Mouse (Mus musculus) embryonic facial prominence, embryonic 15.5 days (tissue): ENCODE measurements around the gene Prnd. TPM values are rescaled to one million over a fixed set of nuclear protein-coding genes. Genes with fewer than 3 reads are reported as not detected.
A peak's percentile ranks its signal among the peaks of the same experiment; 100 is the strongest.

Source experiments
- ATAC-seq: fragments of 200-750 bp; cut with Nextera tagmentation; 2 replicates; pipeline ENCODE4 v1.8.0; 2017; ENCODE audit warnings: low read depth, moderate TSS enrichment; ENCODE audit not compliant: insufficient number of reproducible peaks, low FRiP score, low TSS enrichment
- H3K27ac ChIP-seq: fragments of 300-500 bp; sonication (generic); replicated peaks from 2 replicates; pipeline ENCODE4 v1.5.1; 2015; ENCODE audit warnings: mild to moderate bottlenecking, inconsistent platforms
- H3K27me3 ChIP-seq: fragments of 300-500 bp; sonication (generic); 2 replicates; pipeline ENCODE4 v1.6.1; 2015; ENCODE audit warnings: inconsistent platforms
- H3K36me3 ChIP-seq: fragments of 300-500 bp; sonication (generic); 2 replicates; pipeline ENCODE4 v1.6.1; 2015; ENCODE audit warnings: mild to moderate bottlenecking, inconsistent platforms
- H3K4me1 ChIP-seq: fragments of 300-500 bp; sonication (generic); 2 replicates; pipeline ENCODE4 v1.6.1; 2015; ENCODE audit warnings: inconsistent platforms
- H3K4me2 ChIP-seq: fragments of 300-500 bp; sonication (generic); replicated peaks from 2 replicates; pipeline ENCODE4 v1.6.1; 2015; ENCODE audit warnings: mild to moderate bottlenecking, inconsistent platforms
- H3K4me3 ChIP-seq: fragments of 300-500 bp; sonication (generic); replicated peaks from 2 replicates; pipeline ENCODE4 v1.5.1; 2015; ENCODE audit warnings: mild to moderate bottlenecking, inconsistent platforms
- H3K9ac ChIP-seq: fragments of 300-500 bp; sonication (generic); 2 replicates; pipeline ENCODE4 v1.6.1; 2015; ENCODE audit warnings: inconsistent platforms
- H3K9me3 ChIP-seq: fragments of 300-500 bp; sonication (generic); replicated peaks from 2 replicates; pipeline ENCODE4 v1.6.1; 2016; ENCODE audit warnings: inconsistent platforms
- WGBS: fragments of 180-500 bp; shearing (Covaris S2); methylation state at CpG from one replicate; pipeline ENCODE4 v1.1.7; 2015; 5-methylcytosine and 5-hydroxymethylcytosine counted together
- polyA plus RNA-seq: library from polyadenylated mRNA; unstranded; fragments of >200 nt; fragmentation: Nextera tagmentation; extraction: Ambion mirVana; gene quantifications from 2 replicates; pipeline ENCODE4 v1.2.1, GENCODE M21; 2015

Prnd gene
- polyA plus RNA-seq, 1 experiment from 2014 or later, result 48.0 TPM

GRCm38 (mm10) chr2:131910847-131911246 is 39.8 kb upstream of the Prnd start:
- WGBS, result 60% methylated on average over 2 of the region's 2 CpGs
- ATAC-seq, result no peak
- Histone ChIP-seq H3K27ac (no peak overlapping the region), H3K9me3 (no peaks in the 10 kb centered on the region), H3K4me3 (peak overlapping the region; percentile 76), H3K36me3 (0 out of 2 replicates have a peak, but pooled peaks cover under 1% of the 10 kb centered on the region), H3K27me3 (no peaks in the 10 kb centered on the region), H3K4me1 (peaks cover 18% of the 10 kb centered on the region), H3K4me2 (peak overlapping the region; percentile 70), H3K9ac (no peak overlapping the region)

- peak overlapping the region; percentile 70 for H3K4me2 ChIP-seq
These were observed 39.3 kb upstream of the Prnd start for GRCm38 (mm10) chr2:131911341-131911740.

DNA sequence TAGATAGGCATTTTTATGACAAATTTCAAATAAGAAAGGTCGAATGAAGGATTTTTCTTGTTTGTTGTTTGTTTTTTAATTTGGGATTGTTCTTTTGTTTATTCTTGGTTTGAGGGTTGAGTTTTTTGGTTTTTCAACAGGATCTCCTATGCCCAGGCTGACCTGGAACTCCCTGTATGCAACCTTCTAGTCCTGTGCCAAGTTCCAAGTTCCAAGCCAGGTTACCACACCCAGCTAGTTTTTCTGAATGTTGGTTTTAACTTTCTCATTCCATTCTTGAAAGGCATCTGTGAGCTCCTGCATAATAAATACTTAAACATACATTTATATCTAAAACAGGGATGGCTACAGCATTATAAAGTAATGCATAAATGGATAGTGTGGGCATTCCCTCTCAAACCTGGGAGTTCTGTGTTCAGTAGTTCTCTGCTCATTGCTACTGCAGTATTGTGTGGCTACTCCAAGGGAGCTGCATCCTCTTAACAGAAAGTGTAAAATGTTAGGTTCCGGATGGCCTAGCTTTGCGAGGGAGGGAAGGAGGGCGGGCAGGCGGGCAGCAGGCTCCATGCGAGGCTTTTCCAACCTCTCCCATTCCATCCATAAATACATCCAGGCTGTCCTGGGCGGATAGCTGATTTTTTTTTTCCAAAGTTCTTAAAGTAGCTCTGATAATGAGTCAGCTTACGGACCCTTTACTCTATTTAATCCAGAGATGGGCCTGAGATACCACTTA is 38.0 kb upstream of the Prnd start:
- WGBS, result 81% methylated on average over 8 of the region's 8 CpGs
- H3K27me3 ChIP-seq, result no peaks in the 10 kb centered on the region
- H3K4me3 ChIP-seq, result no peak overlapping the region
- H3K4me2 ChIP-seq, result no peak overlapping the region
- peaks cover 18% of the 10 kb centered on the region for H3K4me1 ChIP-seq
- 0 out of 2 replicates have a peak, but pooled peaks cover 7% of the 10 kb centered on the region for H3K36me3 ChIP-seq
- H3K9me3 ChIP-seq, result no peaks in the 10 kb centered on the region
- H3K9ac ChIP-seq, result no peak overlapping the region
- no peak for ATAC-seq
- no peak overlapping the region for H3K27ac ChIP-seq

More at GRCm38 (mm10) chr2:131911341-131911740, 39.3 kb upstream of the Prnd start:
- Histone ChIP-seq H3K27ac (no peak overlapping the region), H3K9ac (no peak overlapping the region), H3K9me3 (no peaks in the 10 kb centered on the region), H3K27me3 (no peaks in the 10 kb centered on the region), H3K36me3 (0 out of 2 replicates have a peak, but pooled peaks cover 5% of the 10 kb centered on the region), H3K4me1 (peaks cover 18% of the 10 kb centered on the region), H3K4me3 (peak overlapping the region; percentile 76)
- 35% methylated on average over 4 of the region's 4 CpGs for WGBS
- no peak for ATAC-seq

GRCm38 (mm10) chr2:131932275-131932902 is 18.3 kb upstream of the Prnd start:
- Histone ChIP-seq H3K36me3 (peaks cover 10% of the 10 kb centered on the region), H3K4me1 (peaks cover 4% of the 10 kb centered on the region; the same call in 1 of the 2 replicates), H3K9me3 (no peaks in the 10 kb centered on the region), H3K27me3 (no peaks in the 10 kb centered on the region), H3K9ac (no peak overlapping the region), H3K4me2 (no peak overlapping the region), H3K27ac (no peak overlapping the region), H3K4me3 (no peak overlapping the region)
- 53% methylated on average over 7 of the region's 7 CpGs for WGBS
- no peak; the same call in 1 of the 2 replicates for ATAC-seq

DNA sequence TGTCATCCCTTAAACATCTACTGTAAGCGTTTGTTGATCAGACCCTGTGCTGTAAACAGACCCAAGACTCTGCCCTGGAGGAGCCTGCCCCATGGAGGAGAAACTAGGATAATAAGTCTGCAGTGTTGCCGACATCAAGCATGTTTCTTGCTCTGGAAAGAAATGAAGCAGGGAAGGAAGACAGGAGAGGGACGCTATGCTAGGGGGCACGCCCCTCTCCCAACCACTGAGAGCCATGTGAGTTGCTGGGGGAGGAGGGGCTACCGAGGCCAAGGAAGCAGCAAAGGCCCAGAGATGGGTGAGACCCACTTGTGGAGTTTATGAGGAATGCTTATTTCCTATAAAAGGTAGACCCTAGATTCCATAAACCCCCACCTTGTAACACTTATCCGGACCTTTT is 17.6 kb upstream of the Prnd start:
- Histone ChIP-seq H3K36me3 (peaks cover 14% of the 10 kb centered on the region), H3K4me1 (peaks cover 4% of the 10 kb centered on the region; the same call in 1 of the 2 replicates), H3K27me3 (no peaks in the 10 kb centered on the region), H3K9me3 (no peaks in the 10 kb centered on the region), H3K4me2 (no peak overlapping the region), H3K4me3 (no peak overlapping the region), H3K27ac (no peak overlapping the region), H3K9ac (no peak overlapping the region)
- ATAC-seq, result no peak
- WGBS, result 26% methylated on average over 6 of the region's 6 CpGs

- Histone ChIP-seq H3K4me2 (no peak overlapping the region), H3K4me3 (no peak overlapping the region), H3K9ac (no peak overlapping the region), H3K36me3 (peaks cover 14% of the 10 kb centered on the region), H3K27me3 (no peaks in the 10 kb centered on the region), H3K4me1 (peaks cover 4% of the 10 kb centered on the region; the same call in 1 of the 2 replicates), H3K9me3 (no peaks in the 10 kb centered on the region), H3K27ac (no peak overlapping the region)
- 56% methylated on average over 3 of the region's 3 CpGs for WGBS
- ATAC-seq, result no peak
These were observed 17.1 kb upstream of the Prnd start for GRCm38 (mm10) chr2:131933598-131933997.

GRCm38 (mm10) chr2:131934243-131934642 is 16.4 kb upstream of the Prnd start:
- ATAC-seq, result no peak
- 88% methylated on average over 2 of the region's 2 CpGs for WGBS
- peaks cover 14% of the 10 kb centered on the region for H3K36me3 ChIP-seq
- H3K4me1 ChIP-seq, result peaks cover 4% of the 10 kb centered on the region; the same call in 1 of the 2 replicates
- no peak overlapping the region for H3K27ac ChIP-seq
- no peaks in the 10 kb centered on the region for H3K9me3 ChIP-seq
- no peak overlapping the region for H3K4me3 ChIP-seq
- H3K27me3 ChIP-seq, result no peaks in the 10 kb centered on the region
- no peak overlapping the region for H3K9ac ChIP-seq
- H3K4me2 ChIP-seq, result no peak overlapping the region

- Histone ChIP-seq H3K27me3 (no peaks in the 10 kb centered on the region), H3K4me3 (no peak overlapping the region), H3K9ac (no peak overlapping the region), H3K9me3 (no peaks in the 10 kb centered on the region), H3K4me2 (no peak overlapping the region), H3K27ac (no peak overlapping the region), H3K4me1 (peaks cover 4% of the 10 kb centered on the region; the same call in 1 of the 2 replicates), H3K36me3 (peaks cover 14% of the 10 kb centered on the region)
- ATAC-seq, result no peak
- WGBS, result 74% methylated on average over 10 of the region's 10 CpGs
These were observed 15.1 kb upstream of the Prnd start for GRCm38 (mm10) chr2:131935390-131936105.

DNA sequence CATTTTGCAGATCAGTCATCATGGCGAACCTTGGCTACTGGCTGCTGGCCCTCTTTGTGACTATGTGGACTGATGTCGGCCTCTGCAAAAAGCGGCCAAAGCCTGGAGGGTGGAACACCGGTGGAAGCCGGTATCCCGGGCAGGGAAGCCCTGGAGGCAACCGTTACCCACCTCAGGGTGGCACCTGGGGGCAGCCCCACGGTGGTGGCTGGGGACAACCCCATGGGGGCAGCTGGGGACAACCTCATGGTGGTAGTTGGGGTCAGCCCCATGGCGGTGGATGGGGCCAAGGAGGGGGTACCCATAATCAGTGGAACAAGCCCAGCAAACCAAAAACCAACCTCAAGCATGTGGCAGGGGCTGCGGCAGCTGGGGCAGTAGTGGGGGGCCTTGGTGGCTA is 14.3 kb upstream of the Prnd start:
- peaks cover 14% of the 10 kb centered on the region for H3K36me3 ChIP-seq
- H3K9me3 ChIP-seq, result no peaks in the 10 kb centered on the region
- peaks cover 4% of the 10 kb centered on the region; the same call in 1 of the 2 replicates for H3K4me1 ChIP-seq
- H3K9ac ChIP-seq, result no peak overlapping the region
- no peak overlapping the region for H3K27ac ChIP-seq
- H3K4me3 ChIP-seq, result no peak overlapping the region
- no peaks in the 10 kb centered on the region for H3K27me3 ChIP-seq
- WGBS, result 97% methylated on average over 10 of the region's 10 CpGs
- no peak for ATAC-seq
- no peak overlapping the region for H3K4me2 ChIP-seq

DNA sequence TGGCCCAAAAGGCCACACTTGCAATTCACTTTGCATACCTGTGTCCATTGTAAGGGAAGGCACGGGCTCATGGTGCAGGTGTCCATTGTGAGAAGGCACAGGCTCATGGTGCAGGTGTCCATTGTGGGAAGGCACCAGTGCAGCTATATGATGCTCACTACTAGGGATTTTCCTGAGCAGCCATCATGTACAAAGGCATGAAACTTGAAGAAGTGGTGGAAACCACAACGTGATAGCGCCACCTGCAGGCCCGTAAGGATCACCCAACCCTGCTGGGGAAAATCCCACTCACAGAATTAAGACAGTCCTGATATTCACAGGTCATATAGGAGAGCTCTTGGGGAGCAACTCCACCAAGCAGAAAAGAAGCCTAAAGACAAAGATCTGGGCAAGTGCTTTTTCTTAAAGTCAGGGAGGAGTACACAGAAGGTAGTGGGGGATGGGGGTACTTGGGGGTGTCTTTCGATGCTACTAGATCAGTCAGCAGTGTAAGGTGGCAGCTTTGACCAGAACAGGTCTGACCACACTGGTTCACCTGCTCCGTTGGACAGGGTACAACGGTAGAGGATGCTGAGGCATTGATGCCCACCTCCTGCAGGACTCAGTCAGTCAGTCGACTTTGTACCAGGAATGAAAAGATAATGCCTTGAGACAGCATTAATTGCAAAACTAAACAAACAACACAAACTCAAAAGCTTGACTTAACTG is 11.1 kb upstream of the Prnd start:
- Histone ChIP-seq H3K27me3 (no peaks in the 10 kb centered on the region), H3K27ac (no peak overlapping the region), H3K9ac (no peak overlapping the region), H3K36me3 (peaks cover 14% of the 10 kb centered on the region), H3K4me1 (no peaks in the 10 kb centered on the region), H3K4me2 (no peak overlapping the region), H3K4me3 (no peak overlapping the region), H3K9me3 (no peaks in the 10 kb centered on the region)
- WGBS, result 37% methylated on average over 8 of the region's 8 CpGs
- ATAC-seq, result no peak

DNA sequence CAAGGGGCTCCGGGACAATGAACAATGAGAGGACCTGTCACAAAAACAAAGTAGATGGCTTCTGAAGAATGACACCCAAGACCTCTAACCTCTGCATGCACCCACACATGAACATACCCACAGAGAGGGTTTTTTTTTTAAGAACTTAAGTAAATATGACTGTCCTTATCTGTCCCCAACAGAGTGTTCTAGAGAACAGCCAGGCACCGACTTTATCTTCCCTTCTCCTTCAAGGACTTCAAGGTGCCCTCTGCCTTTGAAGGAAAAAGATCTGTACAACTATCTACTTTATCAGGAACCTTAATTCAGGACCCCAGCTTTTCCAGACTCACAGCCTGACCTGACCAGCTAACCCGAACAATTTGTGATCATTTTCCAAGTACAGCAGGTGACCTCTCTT is 10.2 kb upstream of the Prnd start:
- Histone ChIP-seq H3K9me3 (no peaks in the 10 kb centered on the region), H3K4me2 (no peak overlapping the region), H3K27ac (no peak overlapping the region), H3K4me1 (no peaks in the 10 kb centered on the region), H3K9ac (no peak overlapping the region), H3K4me3 (no peak overlapping the region), H3K27me3 (no peaks in the 10 kb centered on the region), H3K36me3 (peaks cover 14% of the 10 kb centered on the region)
- 85% methylated on average over 3 of the region's 3 CpGs for WGBS
- ATAC-seq, result no peak
